Mouse (Mus musculus) heart, adult 11 months (tissue): Measurements from ENCODE around the gene Gpr160.
A peak's percentile ranks its signal among the peaks of the same experiment; 100 is the strongest.
"Not testable (repeated sequence)": the region's sequence is repeated elsewhere in the genome, so short reads cannot be mapped to it uniquely, and the experiment has no call there.

Source experiments
- DNase-seq: peaks from one replicate; pipeline ENCODE4 v3.0.0; 2022

Gene Gpr160

DNA sequence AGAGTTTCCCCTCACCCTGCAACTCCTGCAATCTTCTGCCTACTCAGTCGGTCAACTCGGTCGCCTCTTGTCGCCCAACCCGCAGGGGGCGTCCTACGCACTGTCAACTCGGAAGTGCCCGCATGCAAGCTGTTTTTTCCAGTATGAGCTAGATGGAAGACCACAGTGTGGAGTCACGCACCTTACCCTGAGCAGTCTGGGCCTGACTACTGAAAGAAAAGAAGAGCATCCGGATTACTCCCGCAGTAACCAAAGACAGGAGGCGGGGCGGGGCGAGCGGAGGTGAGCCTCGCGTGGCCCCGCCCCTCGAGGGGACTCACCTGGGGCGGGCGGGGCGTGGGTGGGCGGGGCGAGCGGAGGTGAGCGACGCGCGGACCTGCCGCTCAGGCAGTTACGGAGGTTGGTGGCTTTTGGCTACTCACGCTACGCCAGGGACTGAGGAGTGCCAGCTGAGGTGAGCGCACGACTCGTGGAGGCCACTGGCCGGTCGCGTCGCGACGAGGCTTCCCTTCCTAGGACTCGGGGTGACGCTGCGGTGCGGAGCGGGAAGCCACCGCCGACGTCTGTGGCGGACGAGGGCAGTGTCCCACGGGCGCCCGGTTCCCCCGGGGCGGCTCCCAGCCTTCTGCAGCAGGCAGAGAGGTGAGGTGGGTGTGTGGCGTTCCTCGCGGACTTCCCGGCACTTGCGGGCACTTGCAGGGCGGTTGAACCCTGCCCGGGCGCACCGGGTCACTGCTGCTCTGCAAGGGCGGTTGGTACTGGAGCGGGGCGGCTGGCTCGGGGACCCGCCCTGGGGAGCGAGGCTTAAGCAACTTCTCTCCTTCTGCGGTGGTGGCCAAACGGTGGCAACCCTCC, at the start of gene Gpr160:
TSS of gene Gpr160 (plus strand) at position 347 of the 855 bp plus-strand sequence.
- peak; percentile 97 for DNase-seq

GRCm38 (mm10) chr3:30812881-30813280, 42.9 kb upstream of the Gpr160 start:
- peak; percentile 97 for DNase-seq

- peak; percentile 90 for DNase-seq
These were observed 37.1 kb upstream of the Gpr160 start for GRCm38 (mm10) chr3:30818630-30819125.

DNA sequence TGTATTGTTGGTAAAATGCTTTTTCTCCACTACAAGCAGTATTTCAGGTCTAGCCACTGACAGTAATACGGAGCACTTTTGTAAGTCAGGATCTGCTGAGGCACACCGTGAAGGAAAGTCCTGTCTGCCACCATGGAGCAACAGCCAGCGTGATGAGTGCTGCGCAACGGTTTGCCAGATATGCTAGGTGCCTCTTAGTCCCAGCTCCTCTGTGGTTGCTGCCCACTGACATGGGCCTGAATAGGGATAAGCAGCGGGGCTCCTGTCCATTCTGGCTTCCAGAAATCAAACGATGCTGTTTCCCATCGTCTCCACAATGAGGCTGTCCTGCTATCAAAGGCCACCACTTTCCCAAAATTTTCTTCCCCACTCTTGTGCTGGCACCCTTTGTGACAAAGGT, 33.6 kb upstream of the Gpr160 start:
- DNase-seq: peak; percentile 80

DNA sequence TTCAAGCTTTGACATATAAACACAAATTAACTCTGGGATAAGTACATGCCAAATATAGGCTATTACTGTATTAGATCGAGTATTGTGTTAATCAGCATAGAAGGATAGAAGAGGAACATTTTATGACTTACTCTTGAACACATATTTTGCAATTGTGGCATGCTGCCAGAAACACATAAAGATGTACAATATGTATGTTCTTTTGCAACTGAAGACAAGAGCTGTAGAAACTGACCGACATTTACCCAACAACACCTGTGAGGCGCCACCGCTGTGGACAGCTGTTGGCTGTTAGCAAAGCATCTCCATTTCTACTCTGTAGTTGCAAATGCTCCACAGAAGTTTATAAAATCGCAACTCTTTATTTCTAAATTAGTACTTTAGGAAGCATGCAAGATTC, 29.7 kb upstream of the Gpr160 start:
- peak; percentile 25 for DNase-seq

DNA sequence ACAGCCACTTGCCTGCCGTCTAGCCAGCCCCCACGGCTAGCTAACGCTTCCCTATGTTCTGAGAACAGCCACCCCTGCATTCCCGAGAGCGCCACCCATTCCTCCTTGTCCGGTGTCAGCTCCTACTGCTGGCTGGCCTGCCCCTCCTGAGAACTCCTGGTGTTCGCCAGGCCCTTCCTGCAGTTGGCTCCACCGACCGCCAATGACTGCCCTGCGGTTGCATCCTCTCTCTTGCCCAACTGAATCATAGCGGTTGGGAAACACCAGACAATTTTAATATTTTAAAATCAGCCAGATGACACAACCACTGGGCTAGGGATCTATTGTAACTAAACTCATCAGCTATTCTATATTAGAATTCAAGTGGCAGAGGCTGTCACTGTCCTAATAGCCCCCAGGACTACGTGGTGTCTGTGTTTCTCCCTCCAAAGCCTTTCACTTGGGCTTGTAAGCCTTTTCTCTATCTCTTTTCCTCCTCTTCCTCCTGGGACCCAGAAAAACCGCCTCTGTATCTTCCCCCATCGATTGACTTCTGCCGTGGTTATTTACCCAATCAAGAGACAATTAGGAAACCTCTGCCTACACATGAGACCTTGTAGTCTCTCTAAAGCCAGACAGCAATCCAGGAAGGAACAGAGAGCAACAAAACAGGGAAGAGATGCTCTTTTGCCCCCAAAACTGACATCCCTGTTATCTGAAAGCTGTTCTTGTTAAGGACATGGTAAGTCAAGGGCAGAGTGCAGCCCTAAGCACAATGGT, 23.7 kb upstream of the Gpr160 start:
- DNase-seq: peak; percentile 78

DNA sequence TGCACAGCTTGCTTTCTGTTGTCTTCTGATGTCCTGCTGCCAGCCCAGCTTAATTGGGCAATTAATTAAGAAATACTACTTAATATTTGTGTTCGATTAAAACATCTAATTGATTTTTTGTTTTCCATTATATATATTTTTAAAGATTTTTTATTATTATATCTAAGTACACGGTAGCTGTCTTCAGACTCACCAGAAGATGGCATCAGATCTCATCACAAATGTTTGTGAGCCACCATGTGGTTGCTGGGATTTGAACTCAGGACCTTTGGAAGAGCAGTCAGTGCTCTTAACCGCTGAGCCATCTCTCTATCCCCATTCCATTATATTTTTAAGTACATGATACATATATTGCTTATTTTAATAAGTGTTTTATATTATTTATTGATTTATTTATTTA, 22.5 kb upstream of the Gpr160 start:
- DNase-seq: no peak

GRCm38 (mm10) chr3:30845755-30846154, 10.0 kb upstream of the Gpr160 start:
- DNase-seq: peak; percentile 62

DNA sequence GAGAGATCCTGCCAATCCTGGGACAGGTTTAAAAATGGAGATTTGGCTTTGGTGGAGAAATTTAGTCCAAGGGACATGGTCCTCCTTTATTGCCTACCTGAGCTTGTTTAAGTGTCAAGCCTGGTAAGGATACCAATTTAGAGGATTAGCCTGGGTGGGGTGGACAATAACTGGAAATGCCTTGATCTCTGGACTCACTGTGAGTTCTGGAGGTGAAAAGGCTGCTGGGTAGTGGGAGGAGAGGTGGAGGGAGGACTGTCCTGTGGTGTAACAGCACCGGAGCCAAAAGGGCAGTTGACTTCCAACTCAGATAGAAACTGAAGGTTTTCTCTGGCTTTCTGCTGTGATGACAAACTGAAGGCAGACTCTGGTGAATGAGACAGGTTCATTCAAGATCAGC, 8.3 kb upstream of the Gpr160 start:
- peak; percentile 72 for DNase-seq

DNA sequence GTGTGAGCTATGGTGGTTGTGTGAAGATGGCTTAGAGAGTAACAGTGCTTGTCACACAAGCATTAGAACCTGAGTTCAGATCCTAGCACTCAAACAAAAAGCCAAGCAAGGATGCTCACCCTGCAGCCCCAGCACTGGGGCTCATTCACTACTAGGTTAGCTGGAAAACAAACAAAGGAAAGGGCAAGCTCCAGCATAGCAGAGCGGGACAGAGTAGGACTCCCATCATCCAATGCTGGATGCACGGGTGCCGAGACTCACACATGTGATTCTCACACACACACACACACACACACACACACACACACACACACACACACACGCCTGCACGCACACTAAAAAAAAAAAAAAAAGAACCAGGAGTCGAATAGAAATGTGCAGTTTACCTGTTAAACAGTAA, 4.3 kb upstream of the Gpr160 start:
- peak; percentile 61 for DNase-seq

DNA sequence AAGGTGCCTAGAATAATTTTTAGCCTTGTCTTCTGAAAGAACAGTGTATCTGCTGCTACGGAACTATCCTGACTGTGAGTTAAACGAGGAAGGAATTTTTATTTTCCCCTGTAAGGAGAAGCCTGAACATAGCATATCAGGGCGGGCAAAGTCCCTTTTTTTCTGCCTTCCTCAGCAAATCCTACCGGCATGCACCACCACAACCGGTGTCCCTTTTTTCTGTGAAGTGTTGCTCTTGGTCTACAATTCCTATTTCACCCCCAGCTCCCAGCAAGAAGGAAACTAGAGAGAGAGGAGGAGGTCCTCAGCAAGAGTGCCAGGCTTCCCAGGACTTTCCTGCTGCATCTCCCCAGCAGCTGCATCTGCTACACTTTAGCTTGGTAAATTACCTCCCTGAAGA, 2.2 kb upstream of the Gpr160 start:
- peak; percentile 57 for DNase-seq

DNA sequence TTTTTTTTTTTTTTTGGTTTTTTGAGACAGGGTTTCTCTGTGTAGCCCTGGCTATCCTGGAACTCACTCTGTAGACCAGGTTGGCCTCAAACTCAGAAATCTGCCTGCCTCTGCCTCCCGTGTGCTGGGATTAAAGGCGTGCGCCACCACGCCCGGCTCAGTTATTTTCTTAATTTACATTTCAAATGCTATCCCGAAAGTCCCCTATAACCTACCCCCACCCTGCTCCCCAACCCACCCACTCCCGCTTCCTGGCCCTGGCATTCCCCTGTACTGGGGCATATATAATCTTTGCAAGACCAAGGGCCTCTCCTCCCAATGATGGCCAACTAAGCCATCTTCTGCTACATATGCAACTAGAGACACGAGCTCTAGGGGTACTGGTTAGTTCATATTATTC, 3.8 kb downstream of the Gpr160 start:
- DNase-seq: not testable (repeated sequence)

DNA sequence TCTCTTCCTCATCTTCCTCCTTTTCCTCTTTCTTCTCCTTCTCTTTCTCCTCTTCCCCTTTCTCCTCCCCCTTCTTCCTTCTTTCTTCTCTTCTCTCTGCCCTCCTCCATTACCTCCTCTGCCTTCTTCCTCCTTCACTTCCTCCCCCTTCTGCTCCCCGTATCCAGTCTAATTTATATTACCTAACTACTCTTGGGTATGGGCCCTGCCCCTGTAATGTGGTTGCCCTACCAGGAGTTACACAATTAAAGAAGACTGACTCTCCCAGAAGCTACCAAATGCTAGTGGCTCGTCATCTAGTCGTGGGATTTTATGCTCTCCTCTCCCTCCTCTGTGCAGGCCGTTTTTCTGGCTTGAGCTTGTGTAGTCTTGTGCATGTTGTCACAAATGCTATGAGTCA, 5.0 kb downstream of the Gpr160 start:
- DNase-seq: peak; percentile 82

- peak; percentile 92 for DNase-seq
These were observed 8.1 kb downstream of the Gpr160 start for GRCm38 (mm10) chr3:30863712-30864435.

DNA sequence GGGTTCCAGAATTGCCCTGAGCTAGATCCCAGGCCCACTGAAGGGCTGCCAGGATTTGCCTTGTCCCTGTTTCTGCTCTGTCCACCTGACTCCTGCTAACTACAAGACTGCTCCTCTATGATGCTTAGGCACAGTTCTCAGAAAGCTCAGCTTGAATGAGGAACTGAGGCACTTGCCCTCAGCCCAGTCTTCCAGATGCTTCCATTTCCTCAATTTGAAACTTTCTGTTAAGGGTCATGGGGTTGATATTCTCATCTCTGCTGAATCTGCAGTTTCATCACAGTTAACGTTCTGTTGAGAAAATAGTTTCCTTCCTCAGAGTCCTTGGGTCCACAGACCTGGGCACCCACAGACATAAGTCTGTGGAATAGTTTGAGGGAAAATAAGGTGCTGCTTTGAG, 8.9 kb downstream of the Gpr160 start:
- DNase-seq: peak; percentile 96

DNA sequence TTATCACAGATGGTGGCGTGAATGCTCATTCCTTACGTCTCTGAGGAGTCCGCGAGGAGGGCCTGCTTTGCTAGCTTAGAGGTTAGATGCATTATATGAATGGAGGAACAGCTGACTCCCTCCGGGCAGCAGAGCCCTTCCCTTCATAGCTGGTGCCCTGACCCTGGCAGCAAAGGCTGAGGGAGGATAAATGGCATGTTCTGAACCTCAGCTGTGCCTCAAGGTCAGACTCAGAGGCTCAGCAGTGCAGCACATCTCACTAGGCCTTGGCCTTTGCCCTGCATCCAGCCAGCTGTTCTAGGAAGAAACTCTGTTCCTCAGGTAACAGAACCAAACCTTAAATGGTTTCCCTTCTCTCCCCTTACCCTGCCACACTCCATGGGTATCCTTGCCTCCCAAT, 12.4 kb downstream of the Gpr160 start:
- peak; percentile 74 for DNase-seq

- DNase-seq: peak; percentile 76
These were observed 12.9 kb downstream of the Gpr160 start for GRCm38 (mm10) chr3:30868625-30869024.

DNA sequence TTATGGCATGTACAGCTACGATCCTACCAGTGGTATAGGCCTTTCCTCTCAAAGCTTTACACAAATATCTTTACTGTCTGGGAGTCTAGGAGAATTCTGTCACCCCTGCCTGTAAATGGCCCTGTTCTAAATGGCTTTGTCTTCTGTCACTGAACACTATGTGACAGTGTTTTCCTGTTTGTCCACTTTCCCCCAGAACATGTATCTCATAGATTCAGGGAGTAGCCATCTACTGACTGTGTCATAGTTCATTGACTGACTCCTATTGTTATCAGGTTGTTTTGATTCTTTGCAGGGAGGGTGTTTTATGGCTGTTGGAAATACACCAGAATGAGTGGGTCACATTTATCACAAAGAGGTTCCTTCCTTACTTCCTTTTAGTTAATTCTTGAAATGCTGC, 14.2 kb downstream of the Gpr160 start:
- DNase-seq: peak; percentile 90

DNA sequence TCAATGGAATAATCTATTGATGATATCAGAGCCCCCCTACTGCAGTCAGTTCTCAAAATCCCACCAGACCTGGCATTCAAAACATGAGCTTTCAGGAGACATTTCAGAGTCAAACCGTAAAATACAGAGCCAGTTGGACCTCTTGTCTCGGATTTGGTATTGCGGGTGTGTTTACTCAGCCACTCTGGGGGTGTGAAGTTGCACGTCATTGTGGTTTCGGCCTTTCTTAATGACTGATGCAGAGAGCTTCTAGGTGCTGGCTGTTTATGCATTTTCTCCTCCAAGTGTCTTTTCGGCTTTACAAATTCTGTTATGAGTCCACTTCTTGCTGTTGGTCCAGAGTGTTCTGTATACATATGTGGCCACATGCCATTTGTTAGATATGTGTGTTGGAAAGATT, 21.0 kb downstream of the Gpr160 start:
- DNase-seq: peak; percentile 68

DNA sequence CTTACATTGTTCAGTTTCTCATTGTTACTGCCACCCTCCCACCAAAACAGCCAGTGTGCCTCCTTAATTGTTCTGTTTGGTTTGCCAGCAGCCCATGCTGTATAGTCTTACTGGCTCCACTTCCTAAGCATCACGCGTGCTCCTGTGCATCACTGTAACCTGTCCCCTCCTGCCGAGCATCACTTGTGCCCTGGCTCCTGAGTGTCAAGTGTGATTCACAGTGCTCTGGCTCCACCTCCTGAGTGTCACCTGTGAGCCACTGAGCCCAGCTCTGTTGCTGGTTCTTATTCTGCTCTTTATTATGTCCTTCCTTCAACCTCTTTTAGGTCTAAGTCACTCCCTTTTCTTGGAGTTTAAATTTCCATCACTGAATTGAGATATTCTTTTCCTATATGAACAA, 31.7 kb downstream of the Gpr160 start:
- DNase-seq: peak; percentile 53

- peak; percentile 36 for DNase-seq
These were observed 33.3 kb downstream of the Gpr160 start for GRCm38 (mm10) chr3:30889014-30889413.

DNA sequence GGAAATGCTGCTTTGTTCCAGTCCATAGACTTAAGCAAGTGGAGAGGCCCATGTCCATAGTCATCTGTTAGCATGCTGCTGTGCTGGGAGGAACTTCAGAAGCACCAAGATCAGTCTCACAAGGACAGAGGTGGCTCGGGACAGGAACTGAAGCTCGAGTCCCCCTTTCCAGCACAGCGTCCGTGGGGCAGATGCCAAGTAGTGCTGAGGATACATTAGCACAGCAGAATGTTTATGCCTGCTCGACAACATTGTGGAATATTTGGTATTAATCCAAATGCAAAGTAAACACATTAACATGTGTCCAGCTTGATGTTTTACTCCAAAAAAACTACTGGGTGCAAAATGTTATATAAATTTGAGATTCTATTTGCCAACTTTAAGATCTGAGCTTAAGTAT, 41.0 kb downstream of the Gpr160 start:
- no peak for DNase-seq

GRCm38 (mm10) chr3:30899407-30899806, 43.7 kb downstream of the Gpr160 start:
- no peak for DNase-seq
